Mouse (Mus musculus): Measurements from ENCODE around the gene 6330409D20Rik. TPM values are rescaled to one million over a fixed set of nuclear protein-coding genes. Genes with fewer than 3 reads are reported as not detected.

The 6330409D20Rik gene
- total RNA-seq, 1 experiment from 2014 or later = not detected

DNA sequence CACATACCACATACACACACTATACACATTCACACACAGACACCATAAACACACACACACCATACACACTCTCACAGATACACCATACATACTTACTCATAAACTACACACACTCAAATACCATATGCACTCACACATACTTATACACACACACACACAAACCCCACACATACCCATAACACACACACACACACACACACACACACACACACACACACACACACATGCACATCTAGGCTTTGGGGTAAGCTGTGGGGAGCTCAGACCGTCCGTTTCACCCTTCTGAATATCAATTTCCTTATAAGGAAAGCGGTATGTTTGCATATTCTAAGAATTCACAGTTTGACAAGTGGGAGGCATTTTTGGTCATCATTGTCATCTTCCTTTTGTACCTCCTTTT lies 18.2 kb downstream of the 6330409D20Rik start:
- no peak for DNase-seq

DNA sequence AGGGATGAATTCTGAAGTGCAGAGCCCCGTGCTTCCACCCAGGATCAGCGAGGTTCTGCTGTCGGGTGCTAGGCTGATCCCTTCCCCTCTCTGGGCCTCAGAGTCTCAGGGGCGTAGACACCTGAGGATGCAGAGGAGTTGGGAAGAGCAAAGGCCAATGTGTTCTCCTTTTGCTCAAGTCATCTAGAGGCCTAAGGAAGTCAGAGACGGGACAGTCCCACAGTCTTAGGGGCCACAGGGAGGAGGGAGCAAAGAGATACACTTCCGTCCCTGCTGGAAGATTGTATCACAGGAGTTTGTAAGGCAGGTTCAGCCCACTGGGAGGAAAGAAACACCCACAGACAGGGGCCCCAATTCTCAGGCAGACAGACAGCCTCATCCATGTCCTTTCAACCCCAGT lies 18.8 kb downstream of the 6330409D20Rik start:
- no peak for DNase-seq

DNA sequence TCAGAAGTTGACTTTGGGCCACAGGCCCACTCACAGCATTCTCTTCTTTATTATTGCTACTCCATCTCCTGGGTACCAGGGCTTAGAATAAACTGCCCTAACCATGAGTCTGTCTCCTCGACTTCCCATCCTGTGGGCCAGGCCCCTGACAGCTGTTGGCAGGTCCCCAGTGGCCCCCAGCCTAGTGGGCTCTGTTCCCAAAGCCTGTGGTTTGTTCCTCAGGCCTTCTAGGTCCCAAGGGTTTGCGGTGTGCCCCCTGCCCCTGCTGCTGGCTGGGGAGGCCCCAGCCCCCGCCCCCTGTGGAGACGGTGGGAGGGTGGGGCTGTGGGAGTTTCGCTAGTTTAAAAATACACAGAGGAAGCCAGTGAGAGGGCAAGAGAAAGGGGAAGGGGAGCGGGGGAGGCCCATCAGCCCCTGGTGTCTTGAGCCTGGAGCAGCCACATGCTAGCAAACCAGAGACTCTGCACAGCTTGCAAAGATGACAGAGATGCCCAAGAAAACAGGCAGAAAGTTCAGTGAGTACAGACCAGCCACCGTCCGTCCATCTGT lies 20.1 kb downstream of the 6330409D20Rik start, which contains the start of gene Sh2d3c:
Sh2d3c (plus strand) TSS at position 375 of the 549 bp plus-strand sequence.
- no peak for DNase-seq

DNA sequence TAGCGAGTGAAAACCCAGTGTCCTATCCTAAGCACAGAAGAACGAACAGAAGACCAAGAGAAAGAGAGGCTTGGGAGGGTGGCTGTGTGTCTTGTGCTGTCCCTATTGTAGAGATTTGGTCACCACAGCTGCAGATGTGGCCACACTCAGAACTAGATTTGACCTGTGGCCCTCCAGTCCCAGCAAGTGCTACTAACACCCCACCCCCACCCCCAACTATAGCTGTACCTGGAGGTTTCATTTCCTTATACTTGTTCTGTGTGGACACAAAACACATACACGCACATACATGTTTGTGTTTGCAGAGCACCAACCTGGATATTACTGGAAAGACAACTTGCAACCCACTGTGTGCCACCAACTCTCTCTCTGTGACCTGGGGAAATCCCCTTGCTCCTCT lies 20.8 kb downstream of the 6330409D20Rik start:
- no peak for DNase-seq

DNA sequence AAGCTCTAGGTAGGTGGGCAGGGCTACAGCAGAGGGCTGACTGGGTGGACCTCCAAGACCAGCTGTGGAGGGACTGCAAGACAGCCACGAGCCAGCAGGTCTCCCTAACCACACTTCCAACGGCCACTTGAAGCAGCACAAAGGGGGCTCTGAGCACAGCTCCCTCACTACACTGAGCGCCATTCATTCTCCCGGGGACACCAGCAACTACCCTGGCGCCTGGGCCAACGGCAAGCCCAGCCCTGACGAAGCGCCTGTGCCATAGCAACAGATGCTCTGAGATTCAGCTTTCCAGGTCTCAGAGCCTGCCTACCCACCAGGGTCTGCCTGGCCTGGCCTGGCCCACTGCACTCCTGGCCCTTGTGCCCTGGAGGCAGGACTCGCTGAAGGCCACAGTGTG lies 22.1 kb downstream of the 6330409D20Rik start:
- DNase-seq = no peak

DNA sequence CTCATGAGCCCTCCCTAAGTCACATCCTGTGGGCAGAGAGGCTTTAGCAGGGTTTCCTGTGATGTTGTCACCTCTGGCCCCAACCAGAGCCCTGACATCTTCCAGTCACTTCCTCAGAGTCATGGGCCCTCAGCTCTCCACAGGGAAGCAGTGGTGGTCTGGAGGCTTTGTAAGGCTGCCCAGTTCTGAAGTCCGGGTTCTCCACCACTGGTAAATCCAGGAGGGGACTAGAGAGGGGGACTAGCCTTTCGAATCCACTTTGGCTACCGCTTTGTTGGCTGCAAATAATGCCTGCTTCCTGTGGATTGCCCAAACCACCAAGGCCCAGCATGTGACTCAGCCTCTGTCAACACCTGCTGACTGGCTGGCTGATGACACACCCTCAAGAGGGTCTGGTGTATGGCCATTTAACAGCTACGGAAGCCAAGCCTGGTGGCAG lies 25.8 kb downstream of the 6330409D20Rik start:
- DNase-seq = no peak

DNA sequence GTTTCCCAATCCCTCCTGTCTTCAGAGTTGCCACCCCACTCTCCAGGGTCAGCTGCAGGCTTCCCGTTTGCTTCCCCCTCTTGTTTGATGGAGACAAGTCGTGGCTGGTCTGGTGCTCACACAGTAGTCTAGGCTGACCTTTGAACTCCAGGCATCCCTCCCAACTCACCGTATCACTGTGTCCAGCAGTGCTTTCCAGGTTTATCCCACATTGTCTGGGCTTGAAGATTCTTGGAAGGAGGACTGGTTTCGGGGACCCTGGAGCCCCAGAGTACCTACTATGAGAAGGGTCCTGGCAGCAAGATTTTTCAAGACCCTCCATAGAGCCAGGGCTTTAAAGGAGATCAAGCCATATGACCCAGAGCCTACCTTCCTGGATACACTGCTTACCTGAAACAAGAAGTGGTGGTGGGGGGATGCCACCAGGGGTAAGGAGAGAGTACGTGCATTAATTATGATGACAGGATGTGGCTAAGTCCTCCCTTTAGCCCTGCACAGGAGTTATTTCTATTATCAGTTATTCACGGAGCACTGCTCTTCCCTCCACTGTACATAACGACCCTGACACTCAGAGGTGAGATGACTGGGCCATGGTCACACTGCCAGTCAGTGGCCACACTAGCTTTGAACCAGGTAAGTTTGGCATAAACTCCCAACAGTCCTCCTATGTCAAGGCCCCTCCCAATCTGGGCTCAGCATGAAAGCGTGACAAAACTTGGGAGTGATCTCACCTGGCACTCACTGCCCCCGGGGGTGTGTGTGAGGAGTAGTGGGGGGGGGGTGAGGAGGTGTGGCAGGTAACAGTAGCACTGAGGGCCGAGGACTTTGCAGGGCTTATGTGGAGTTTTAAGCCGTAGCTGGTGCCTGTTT lies 26.5 kb downstream of the 6330409D20Rik start:
- DNase-seq = no peak

DNA sequence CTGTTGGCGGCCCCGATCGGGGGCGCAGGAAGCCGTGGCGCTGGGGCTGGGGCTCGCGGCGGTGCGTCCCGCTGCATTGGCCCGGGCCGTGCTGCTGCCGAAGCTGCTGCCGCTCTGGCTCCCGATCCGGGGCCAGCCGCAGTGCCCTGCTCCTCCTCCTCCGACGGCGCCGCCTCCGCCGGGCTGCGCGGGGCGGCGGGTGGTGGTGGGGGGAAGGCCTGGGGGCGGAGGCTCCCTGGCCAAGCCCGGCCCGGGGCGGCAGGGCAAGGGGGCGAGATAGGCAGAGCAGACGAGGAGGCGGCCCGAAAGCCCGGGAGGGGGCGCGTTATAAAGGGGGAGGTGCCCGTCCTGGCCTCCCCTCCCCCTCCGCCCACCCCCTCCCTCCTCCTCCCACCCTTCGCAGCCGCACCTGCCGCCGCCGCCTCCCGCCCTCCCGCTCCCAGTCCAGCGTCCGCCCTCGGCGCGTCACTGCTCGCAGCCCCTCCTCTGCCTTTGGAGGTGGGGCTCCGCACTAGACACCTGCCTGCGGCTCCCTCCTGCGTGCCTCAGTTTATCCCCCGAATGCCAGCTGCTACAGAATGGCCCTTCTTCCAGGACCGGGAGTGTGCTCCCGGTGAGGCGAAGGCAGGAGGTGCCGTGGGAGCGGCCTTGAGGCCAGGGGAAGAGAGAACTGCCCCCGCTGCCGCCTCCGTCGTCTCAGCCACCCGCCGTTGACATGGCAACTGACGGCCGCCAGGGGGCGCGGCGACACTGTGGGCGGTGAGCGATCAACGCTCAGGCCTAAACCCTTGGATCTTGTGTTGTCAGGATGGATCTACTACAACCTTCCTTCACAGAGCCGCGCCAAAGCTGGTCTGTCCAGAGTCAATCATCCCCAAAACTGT lies 27.6 kb downstream of the 6330409D20Rik start, which contains the start of gene Cdk9:
Cdk9 (minus strand) TSS at position 143 of the 884 bp plus-strand sequence.
- peak; percentile 93 for DNase-seq

DNA sequence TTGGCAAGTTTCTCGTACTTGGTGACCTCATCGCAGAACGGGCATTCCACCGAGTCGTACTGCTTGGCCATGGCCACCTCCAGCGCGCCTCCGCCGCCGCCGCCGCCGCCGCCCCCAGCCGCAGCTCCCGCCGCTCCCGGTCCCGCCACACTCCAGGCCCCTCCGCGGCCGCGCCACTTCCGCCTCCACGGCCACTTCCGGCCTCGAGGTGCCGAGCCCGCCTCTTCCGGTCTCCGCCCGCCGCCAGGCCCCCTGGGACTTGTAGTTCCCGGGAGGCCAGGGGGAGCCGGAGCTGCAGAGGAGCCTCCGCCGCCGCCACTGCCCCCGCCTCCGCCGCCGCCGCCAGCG lies 28.3 kb downstream of the 6330409D20Rik start:
- peak; percentile 95 for DNase-seq

DNA sequence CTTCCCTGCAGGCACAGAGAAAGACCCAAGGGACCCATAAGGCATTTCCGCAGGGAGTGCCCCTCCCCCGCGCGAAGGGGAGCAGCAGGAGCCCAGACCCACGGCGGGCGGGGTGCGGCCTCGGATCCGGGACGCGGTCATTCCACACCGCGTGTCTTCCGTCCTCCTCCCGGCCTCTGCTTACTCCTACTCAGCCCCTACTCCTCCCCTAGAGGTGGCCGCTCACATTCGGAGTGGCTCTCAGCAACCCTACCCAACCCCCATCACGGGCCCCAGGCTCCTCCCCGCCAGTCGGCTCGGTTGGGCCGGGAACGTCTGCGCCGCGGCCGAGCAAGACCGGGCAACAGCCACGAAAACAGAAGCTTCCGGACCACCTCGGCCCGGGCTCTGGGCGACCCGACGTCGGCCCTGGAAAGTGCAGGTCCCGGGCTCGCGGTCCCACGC lies 28.7 kb downstream of the 6330409D20Rik start:
- peak; percentile 72 for DNase-seq

DNA sequence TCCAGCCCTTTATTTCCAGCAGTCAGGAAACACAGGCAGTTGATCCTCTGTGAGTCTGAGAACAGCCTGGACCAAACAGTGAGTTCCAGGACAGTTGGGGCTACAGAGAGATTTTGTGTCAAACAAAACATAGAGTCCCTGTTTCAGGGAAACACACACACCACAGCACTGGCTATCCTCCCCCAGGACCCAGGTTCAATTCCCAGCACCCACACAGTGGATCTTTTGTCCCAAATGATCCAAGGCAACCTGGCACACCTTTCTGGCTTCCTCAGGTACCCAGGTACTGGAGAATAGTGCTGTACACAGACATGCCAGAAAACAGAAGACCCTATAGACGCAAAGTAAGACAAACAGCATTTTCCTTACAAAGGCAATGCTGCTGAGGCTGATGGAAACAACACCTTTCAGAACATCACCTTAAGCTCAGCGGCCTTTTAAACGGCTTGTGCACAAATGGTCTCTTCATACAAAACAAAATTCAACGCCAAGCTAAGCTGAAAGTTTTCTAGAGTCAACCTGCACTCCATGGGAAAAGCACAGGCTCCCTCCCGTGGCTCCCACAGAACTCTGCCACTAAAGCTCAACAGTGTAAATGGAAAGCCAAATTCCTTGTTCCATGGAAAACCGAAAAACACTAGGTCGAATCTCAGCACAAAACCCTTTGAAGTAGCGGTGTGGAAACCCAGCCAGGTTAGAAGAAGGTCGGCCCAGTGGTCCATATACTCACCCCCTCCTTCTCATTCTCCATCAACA lies 29.3 kb downstream of the 6330409D20Rik start:
- DNase-seq = no peak

DNA sequence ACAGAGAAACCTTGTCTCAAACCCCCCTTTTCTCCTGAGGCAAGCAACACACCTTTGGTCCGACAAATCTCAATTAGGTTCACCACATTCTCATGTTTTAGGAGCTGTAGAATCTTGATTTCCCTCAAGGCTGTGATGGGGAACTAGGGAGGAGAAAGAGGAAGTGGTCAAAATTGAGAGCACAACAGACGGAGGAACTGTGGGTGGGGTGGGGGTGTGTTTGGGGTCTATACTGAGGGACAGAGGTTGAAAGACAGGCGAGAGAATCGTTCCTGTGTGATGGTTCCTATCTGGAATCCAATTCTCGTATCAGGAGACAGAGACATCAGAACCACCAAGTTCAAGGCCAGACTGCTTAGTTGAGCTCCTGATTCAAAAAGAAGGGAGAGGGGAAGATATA lies 30.4 kb downstream of the 6330409D20Rik start:
- no peak for DNase-seq

DNA sequence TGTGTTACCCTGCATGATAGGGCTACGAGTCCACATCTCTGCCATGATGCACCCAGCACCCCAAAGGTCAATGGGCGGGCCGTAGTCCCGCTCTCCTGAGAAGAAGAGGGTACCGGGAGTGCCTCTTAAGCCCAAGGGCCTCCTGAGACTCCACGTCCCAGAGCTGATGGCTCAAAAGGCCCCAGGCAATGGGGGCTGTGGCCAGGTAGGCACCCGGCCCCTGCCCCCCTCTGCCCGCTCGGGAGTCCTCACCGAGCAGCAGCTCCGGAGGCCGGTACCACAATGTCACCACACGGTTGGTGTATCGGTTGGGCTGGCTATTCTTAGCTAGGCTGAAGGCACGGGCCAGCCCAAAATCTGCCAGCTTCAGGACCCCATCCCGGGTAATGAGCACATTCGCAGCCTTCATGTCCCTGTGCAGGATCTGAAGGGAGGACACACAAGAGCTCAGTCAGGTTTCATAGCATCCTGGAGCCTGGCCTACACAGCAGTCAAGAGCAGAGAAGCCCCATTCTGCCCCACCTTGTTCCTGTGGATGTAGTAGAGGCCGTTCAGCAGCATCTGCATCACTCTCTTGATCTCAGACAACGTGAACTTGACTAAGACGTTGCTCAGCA lies 31.2 kb downstream of the 6330409D20Rik start:
- no peak for DNase-seq

DNA sequence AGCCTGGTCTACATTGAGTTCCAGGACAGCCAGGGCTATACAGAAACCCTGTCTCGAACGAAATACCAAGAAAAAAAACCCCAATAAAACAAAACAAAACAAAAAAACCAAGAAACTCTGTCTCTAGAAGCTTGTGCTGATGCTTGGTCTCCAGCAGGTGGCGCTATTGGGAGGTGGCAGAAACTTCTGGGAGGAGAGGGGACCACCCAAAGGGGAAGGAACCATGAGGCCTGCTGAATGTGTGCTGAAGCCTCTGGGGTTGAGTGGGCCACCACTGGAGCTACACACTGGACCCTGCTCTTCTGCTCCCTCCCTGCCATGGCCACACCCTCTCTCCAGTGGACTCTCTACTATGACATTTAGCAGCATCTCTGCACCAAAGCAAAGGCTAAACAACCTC lies 32.2 kb downstream of the 6330409D20Rik start:
- DNase-seq = peak; percentile 59

DNA sequence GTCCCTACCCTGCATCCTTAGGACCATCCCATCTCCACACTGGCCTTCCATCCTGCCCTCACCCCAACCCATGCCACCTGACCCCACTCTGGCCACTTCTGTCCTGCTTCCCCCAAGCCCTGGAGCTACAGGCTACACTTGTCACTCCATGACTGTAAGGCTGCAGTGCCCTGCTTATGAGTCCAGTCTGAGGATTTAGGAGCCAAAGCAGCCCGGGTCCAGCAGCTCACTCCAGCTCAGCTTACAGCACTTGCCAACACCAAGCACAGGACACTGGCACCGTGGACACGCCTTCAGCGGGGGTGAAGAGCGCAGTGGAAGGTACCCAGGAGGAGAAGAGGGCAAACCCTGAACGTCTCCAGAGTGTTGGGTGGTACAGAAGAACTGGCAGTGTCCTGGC lies 33.8 kb downstream of the 6330409D20Rik start:
- no peak for DNase-seq

DNA sequence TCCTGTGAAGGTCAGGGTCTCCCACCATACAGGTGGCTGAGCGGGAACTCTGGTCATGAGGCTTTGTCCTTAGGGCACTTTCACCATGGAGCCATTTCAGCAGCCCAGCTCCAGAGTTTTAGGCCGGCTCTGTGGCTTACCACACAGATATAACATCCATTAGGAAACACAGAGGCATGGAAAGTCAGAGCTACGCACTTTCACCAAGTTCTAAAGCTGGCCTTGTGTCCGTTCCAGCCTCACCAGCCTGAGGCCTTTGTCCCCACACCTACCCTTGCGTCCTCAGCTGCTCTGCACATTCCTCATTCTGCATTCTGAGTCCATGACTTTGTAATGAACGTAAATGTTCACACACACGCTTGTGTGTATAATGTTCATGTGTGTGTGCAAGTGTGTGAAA lies 35.8 kb downstream of the 6330409D20Rik start:
- DNase-seq = no peak

DNA sequence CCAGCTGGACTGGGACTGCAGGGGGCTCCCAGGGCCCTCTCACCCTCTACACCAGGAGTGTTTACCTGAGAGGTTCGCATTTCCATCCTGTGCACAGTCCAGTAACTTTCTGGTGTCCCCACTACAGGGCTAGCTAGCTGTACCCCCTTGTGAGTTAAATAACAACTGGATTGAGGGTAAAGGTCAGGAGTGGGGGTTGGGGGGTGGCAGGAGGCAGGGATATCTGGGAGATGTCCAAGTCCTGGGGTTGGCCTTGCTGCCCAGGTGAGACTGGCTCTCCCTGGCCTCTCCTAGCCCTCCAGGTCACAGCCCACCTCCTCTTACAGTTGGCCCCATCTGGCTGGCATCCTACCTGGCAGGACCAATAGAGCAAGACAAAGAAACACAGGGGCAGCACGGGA lies 36.8 kb downstream of the 6330409D20Rik start, which contains the start of gene Fpgs:
Fpgs (minus strand) TSS at position 125 of the 401 bp plus-strand sequence.
- DNase-seq = no peak

DNA sequence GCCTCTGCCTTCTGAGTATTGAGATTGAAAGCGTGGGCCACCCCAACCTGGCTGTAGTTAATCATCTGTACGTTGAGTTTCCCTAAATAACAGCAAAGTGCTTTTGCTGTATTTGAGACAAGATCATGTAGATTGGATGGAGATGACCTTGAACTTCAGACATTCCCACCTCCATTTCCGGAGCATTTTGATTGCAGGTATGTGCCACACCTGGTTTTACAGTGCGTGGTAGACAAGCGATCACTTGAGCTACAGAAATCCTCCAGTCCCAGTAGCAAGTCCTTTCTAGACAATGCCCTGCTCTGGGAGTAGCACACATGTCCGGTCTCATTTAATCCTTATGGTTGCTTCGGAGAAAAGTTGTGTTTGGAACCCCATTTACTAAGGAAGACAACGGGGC lies 37.8 kb downstream of the 6330409D20Rik start:
- no peak for DNase-seq

DNA sequence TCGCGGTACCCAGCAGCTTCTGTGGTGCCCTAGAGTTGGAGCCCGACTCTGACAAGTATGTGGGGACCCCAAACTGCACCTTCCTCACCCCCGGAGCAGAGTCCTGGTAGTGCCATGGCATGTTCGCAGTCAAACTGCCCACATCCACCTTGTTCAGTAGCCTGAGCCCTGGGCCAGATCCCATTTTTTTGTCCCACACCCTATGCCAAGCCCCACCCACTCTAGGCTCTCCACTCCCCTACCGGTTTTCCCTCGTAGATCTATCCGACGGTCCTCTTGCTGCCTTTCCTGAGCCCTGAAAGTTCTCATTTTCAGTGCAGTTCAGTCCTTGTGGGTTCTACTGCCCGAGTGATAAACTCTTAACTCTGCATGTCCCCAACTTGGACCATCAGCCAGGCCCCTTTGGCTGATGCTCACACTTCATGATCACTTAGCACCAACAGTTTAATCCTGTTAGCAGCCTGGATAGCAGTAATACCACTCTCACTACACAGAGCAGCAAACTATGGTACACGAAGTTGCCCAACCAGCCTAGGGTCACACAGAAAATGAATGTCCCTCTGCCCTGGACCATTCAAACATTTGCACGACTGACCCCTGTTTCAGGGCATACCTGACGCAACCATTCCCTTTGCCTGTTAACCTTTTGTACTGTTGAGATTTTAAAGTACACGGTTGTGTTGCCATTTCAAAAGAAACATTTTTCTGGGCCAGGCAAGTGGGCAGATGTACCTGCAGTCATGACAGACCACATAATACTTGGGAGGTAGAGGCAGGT lies 39.7 kb downstream of the 6330409D20Rik start:
- no peak for DNase-seq

DNA sequence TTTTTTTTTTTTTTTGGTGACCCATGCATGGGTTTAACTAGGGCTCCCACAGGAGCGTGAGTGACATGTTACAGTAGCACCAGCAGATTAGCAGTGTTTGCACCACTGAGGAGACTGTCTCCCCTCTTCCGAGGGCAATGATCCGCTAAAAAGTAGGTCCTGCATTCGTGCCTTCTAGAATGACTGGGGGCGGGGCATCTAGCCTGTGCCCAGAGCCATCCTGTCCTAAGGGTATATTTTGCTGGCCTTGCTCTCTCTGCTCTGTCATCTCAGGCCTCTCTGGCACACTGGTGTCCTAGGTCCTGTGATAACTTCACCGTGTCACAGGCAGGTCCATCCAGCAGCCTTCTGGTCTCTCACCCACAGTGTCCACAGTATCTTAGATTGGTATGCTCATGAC lies 41.1 kb downstream of the 6330409D20Rik start:
- no peak for DNase-seq

DNA sequence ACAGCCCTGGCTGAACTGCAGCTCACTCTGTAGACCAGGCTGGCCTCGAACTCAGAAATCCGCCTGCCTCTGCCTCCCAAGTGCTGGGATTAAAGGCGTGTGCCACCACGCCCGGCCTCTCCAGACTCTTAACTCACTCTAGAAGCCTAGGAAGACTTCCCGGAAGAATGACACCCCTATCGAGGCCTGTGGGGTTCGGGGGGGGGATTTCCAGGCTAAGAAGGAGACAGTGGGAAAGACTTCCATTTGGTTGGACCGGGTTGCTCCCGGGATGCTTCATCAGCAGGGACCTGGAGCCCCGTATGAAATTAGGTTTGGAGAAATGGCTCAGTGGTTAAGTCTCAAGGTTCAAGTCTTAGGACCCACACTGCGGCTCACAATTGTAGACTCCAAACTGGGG lies 46.1 kb downstream of the 6330409D20Rik start:
- no peak for DNase-seq
